Mouse (Mus musculus): ENCODE results near the gene Capn5. TPM values are rescaled to one million over a fixed set of nuclear protein-coding genes. Genes with fewer than 3 reads are reported as not detected.
A peak's percentile ranks its signal among the peaks of the same experiment; 100 is the strongest.

The Capn5 gene
- polyA plus RNA-seq, 1 experiment, result 17.0 TPM

DNA sequence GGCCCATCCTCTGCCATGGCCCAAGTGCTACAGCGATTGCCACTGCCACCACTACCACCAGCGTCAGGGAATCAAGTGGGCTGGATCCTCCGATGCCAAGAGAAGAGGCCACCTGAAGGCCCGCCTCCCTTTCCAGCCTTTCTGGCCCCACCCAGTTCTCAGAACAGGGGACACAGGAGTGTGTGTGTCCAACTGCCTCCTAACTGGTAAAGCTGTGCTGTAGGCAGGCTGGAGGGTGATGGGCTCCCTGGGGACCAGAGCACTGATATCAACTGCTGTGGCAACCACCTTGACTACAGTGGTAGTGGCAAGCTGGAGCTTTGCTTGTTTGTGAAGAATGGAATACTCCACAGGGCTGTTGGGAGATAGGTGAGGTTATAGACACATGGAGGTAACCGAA lies 32.7 kb downstream of the Capn5 start, which contains the start of gene Omp:
Gene Omp, minus strand, starts transcription at position 101 of the 400 bp plus-strand sequence.
- TF ChIP-seq CTCF (IDR thresholded peaks at IDR 0.05; ENCODE audit: low read depth, low read length) (no peak), POLR2A (IDR thresholded peaks at IDR 0.05; ENCODE audit: insufficient read depth, low read length) (no peak), EP300 (IDR thresholded peaks at IDR 0.05; ENCODE audit: insufficient read depth, low read depth, low read length) (no peak)
- peaks cover 4% of the 10 kb centered on the region for H3K4me1 ChIP-seq (ENCODE audit: control insufficient read depth, insufficient read depth, low read length)
- H3K4me3 ChIP-seq (ENCODE audit: low read depth, low read length), result peak within 1 kb of the TSS; percentile 13; the same call in 1 of the 2 replicates
- H3K9ac ChIP-seq (ENCODE audit: low read depth, poor library complexity, severe bottlenecking), result no peak within 1 kb of the TSS
- H3K9me3 ChIP-seq (replicated peaks; ENCODE audit: control insufficient read depth, insufficient read depth, low read length, poor library complexity, severe bottlenecking), result no peaks in the 10 kb centered on the region
- no peak within 1 kb of the TSS for H3K27ac ChIP-seq (ENCODE audit: insufficient read depth, low read length)
- H3K36me3 ChIP-seq (ENCODE audit: control insufficient read depth, insufficient read depth, low read length, poor library complexity, severe bottlenecking), result no peaks in the 10 kb centered on the region
- H3K27me3 ChIP-seq (ENCODE audit: control insufficient read depth, insufficient read depth, low read length, poor library complexity, severe bottlenecking), result no peaks in the 10 kb centered on the region

DNA sequence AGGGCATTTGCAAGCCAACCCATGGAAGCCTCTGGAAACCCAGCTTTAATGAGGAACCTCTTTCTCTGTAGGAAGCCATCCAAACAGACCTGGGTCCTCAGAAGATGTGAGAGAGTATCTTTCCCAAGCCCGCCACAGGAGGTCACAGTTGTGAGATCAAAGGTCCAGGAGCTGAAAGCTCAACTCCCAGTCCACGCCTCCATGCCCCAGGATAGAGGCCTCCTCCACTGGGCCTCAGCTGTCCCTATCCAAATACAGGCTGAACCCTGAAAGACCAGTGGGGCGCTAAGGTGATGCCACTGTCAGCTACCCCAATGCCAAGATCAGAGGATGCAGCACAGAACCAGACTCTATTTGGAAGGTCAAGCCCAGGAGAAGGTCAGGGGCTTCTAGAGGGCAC lies 35.4 kb downstream of the Capn5 start:
- Histone ChIP-seq H3K9me3 (replicated peaks; ENCODE audit: control insufficient read depth, insufficient read depth, low read length, poor library complexity, severe bottlenecking) (no peaks in the 10 kb centered on the region), H3K27ac (ENCODE audit: insufficient read depth, low read length) (no peak overlapping the region), H3K4me3 (ENCODE audit: low read depth, low read length) (no peak overlapping the region), H3K4me1 (ENCODE audit: control insufficient read depth, insufficient read depth, low read length) (no peaks in the 10 kb centered on the region), H3K36me3 (ENCODE audit: control insufficient read depth, insufficient read depth, low read length, poor library complexity, severe bottlenecking) (no peaks in the 10 kb centered on the region), H3K9ac (ENCODE audit: low read depth, poor library complexity, severe bottlenecking) (no peak overlapping the region), H3K27me3 (ENCODE audit: control insufficient read depth, insufficient read depth, low read length, poor library complexity, severe bottlenecking) (no peaks in the 10 kb centered on the region)
- TF ChIP-seq CTCF (IDR thresholded peaks at IDR 0.05; ENCODE audit: low read depth, low read length) (no peak), POLR2A (IDR thresholded peaks at IDR 0.05; ENCODE audit: insufficient read depth, low read length) (no peak)

DNA sequence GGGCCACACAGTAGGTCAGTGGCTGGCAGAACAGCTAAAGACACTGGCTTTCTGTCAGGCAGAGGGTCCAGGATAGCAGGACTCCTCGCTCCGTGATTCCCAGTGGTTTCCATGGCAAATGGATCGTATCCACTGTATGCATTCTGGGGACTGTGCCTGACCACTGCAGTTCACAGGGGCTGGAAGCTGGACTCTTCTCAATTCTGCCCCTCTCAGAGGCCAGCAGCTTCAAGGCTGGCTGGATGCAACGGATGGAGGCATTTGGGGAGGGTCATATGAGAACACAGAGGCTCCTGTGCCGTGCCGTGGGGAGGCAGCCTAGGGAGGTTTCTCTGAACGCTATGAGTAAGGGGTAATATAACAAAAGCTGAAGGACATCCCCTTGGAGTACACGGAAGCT lies 35.8 kb downstream of the Capn5 start:
- Histone ChIP-seq H3K4me3 (ENCODE audit: low read depth, low read length) (no peak overlapping the region), H3K27ac (ENCODE audit: insufficient read depth, low read length) (no peak overlapping the region), H3K9me3 (replicated peaks; ENCODE audit: control insufficient read depth, insufficient read depth, low read length, poor library complexity, severe bottlenecking) (no peaks in the 10 kb centered on the region), H3K27me3 (ENCODE audit: control insufficient read depth, insufficient read depth, low read length, poor library complexity, severe bottlenecking) (no peaks in the 10 kb centered on the region), H3K4me1 (ENCODE audit: control insufficient read depth, insufficient read depth, low read length) (no peaks in the 10 kb centered on the region), H3K36me3 (ENCODE audit: control insufficient read depth, insufficient read depth, low read length, poor library complexity, severe bottlenecking) (no peaks in the 10 kb centered on the region), H3K9ac (ENCODE audit: low read depth, poor library complexity, severe bottlenecking) (no peak overlapping the region)
- TF ChIP-seq CTCF (IDR thresholded peaks at IDR 0.05; ENCODE audit: low read depth, low read length) (no peak), EP300 (IDR thresholded peaks at IDR 0.05; ENCODE audit: insufficient read depth, low read depth, low read length) (no peak), POLR2A (IDR thresholded peaks at IDR 0.05; ENCODE audit: insufficient read depth, low read length) (no peak)

- H3K4me1 ChIP-seq (ENCODE audit: control insufficient read depth, insufficient read depth, low read length), result no peaks in the 10 kb centered on the region
- no peak overlapping the region for H3K9ac ChIP-seq (ENCODE audit: low read depth, poor library complexity, severe bottlenecking)
- H3K36me3 ChIP-seq (ENCODE audit: control insufficient read depth, insufficient read depth, low read length, poor library complexity, severe bottlenecking), result no peaks in the 10 kb centered on the region
- H3K4me3 ChIP-seq (ENCODE audit: low read depth, low read length), result no peak overlapping the region
- no peaks in the 10 kb centered on the region for H3K9me3 ChIP-seq (replicated peaks; ENCODE audit: control insufficient read depth, insufficient read depth, low read length, poor library complexity, severe bottlenecking)
- no peaks in the 10 kb centered on the region for H3K27me3 ChIP-seq (ENCODE audit: control insufficient read depth, insufficient read depth, low read length, poor library complexity, severe bottlenecking)
- TF ChIP-seq EP300 (IDR thresholded peaks at IDR 0.05; ENCODE audit: insufficient read depth, low read depth, low read length), result no peak
- no peak for TF ChIP-seq POLR2A (IDR thresholded peaks at IDR 0.05; ENCODE audit: insufficient read depth, low read length)
- peak; percentile 57 for TF ChIP-seq CTCF (IDR thresholded peaks at IDR 0.05; ENCODE audit: low read depth, low read length)
- no peak overlapping the region for H3K27ac ChIP-seq (ENCODE audit: insufficient read depth, low read length)
Measured at GRCm38 (mm10) chr7:98141206-98141605, 36.9 kb downstream of the Capn5 start.

GRCm38 (mm10) chr7:98140597-98140996 lies 37.5 kb downstream of the Capn5 start:
- H3K9ac ChIP-seq (ENCODE audit: low read depth, poor library complexity, severe bottlenecking), result no peak overlapping the region
- no peaks in the 10 kb centered on the region for H3K36me3 ChIP-seq (ENCODE audit: control insufficient read depth, insufficient read depth, low read length, poor library complexity, severe bottlenecking)
- no peak overlapping the region for H3K4me3 ChIP-seq (ENCODE audit: low read depth, low read length)
- H3K4me1 ChIP-seq (ENCODE audit: control insufficient read depth, insufficient read depth, low read length), result no peaks in the 10 kb centered on the region
- no peak overlapping the region for H3K27ac ChIP-seq (ENCODE audit: insufficient read depth, low read length)
- TF ChIP-seq POLR2A (IDR thresholded peaks at IDR 0.05; ENCODE audit: insufficient read depth, low read length) (no peak), CTCF (IDR thresholded peaks at IDR 0.05; ENCODE audit: low read depth, low read length) (no peak), EP300 (IDR thresholded peaks at IDR 0.05; ENCODE audit: insufficient read depth, low read depth, low read length) (no peak)
- H3K9me3 ChIP-seq (replicated peaks; ENCODE audit: control insufficient read depth, insufficient read depth, low read length, poor library complexity, severe bottlenecking), result no peaks in the 10 kb centered on the region
- H3K27me3 ChIP-seq (ENCODE audit: control insufficient read depth, insufficient read depth, low read length, poor library complexity, severe bottlenecking), result no peaks in the 10 kb centered on the region

GRCm38 (mm10) chr7:98139216-98139615 lies 38.9 kb downstream of the Capn5 start:
- Histone ChIP-seq H3K27me3 (ENCODE audit: control insufficient read depth, insufficient read depth, low read length, poor library complexity, severe bottlenecking) (no peaks in the 10 kb centered on the region), H3K4me1 (ENCODE audit: control insufficient read depth, insufficient read depth, low read length) (no peaks in the 10 kb centered on the region), H3K27ac (ENCODE audit: insufficient read depth, low read length) (no peak overlapping the region), H3K4me3 (ENCODE audit: low read depth, low read length) (no peak overlapping the region), H3K9me3 (replicated peaks; ENCODE audit: control insufficient read depth, insufficient read depth, low read length, poor library complexity, severe bottlenecking) (no peaks in the 10 kb centered on the region), H3K9ac (ENCODE audit: low read depth, poor library complexity, severe bottlenecking) (no peak overlapping the region), H3K36me3 (ENCODE audit: control insufficient read depth, insufficient read depth, low read length, poor library complexity, severe bottlenecking) (no peaks in the 10 kb centered on the region)
- no peak for TF ChIP-seq EP300 (IDR thresholded peaks at IDR 0.05; ENCODE audit: insufficient read depth, low read depth, low read length)
- TF ChIP-seq POLR2A (IDR thresholded peaks at IDR 0.05; ENCODE audit: insufficient read depth, low read length), result no peak
- no peak for TF ChIP-seq CTCF (IDR thresholded peaks at IDR 0.05; ENCODE audit: low read depth, low read length)
